ENCODE assay signal across 22 mouse cellular contexts in genomic region chr9:83098652-83099307, GRCm38 (mm10). TPM values are rescaled to one million over a fixed set of nuclear protein-coding genes. Genes with fewer than 3 reads are reported as not detected.
A peak's percentile ranks its signal among the peaks of the same experiment; 100 is the strongest.
DNase-seq lines count a peak whose midpoint lies in the region; ATAC-seq lines count a peak whose summit lies in the region.
"Had no signal": no experiment of that assay in that cellular context is flagged by ENCODE, and none has a peak within 500 bp of the region (broad histone marks: within the 10 kb centered on the region; RNA-seq: fewer than 3 reads in every experiment).

No protein-coding gene starts in this region.

- ATAC-seq in heart, embryonic 11.5 days (replicated peaks; ENCODE audit: insufficient number of reproducible peaks, low FRiP score, low TSS enrichment) = no peak
- peak; percentile 39; the same call in 1 of the 2 replicates for ATAC-seq in midbrain, embryonic 16.5 days
- ATAC-seq in midbrain, embryonic 15.5 days (replicated peaks) = no peak
- ATAC-seq in forebrain, embryonic 13.5 days = peak; percentile 92
- ATAC-seq: hindbrain, postnatal 0 days had no signal

- no peaks in the 10 kb centered on the region for H3K4me1 ChIP-seq in heart, embryonic 10.5 days
- no peaks in the 10 kb centered on the region for H3K4me1 ChIP-seq in heart, embryonic 11.5 days (ENCODE audit: control insufficient read depth, insufficient read depth, low read length)
- H3K4me1 ChIP-seq in midbrain, embryonic 16.5 days (ENCODE audit: control insufficient read depth, insufficient read depth, low read length) = no peaks in the 10 kb centered on the region
- H3K4me1 ChIP-seq in midbrain, embryonic 15.5 days = no peaks in the 10 kb centered on the region
- peaks cover 24% of the 10 kb centered on the region for H3K4me1 ChIP-seq in forebrain, embryonic 13.5 days
- H3K4me1 ChIP-seq: heart, embryonic 13.5 days; lung, embryonic 15.5 days had no signal

- H3K27me3 ChIP-seq in heart, embryonic 10.5 days (ENCODE audit: insufficient read depth, poor library complexity, severe bottlenecking) = no peaks in the 10 kb centered on the region
- H3K27me3 ChIP-seq in heart, embryonic 11.5 days (ENCODE audit: control insufficient read depth, insufficient read depth, low read length) = no peaks in the 10 kb centered on the region
- H3K27me3 ChIP-seq in midbrain, embryonic 16.5 days (ENCODE audit: control insufficient read depth, insufficient read depth, low read depth, low read length) = no peaks in the 10 kb centered on the region
- H3K27me3 ChIP-seq in midbrain, embryonic 15.5 days (replicated peaks) = no peaks in the 10 kb centered on the region
- no peaks in the 10 kb centered on the region for H3K27me3 ChIP-seq in forebrain, embryonic 13.5 days
- H3K27me3 ChIP-seq: heart, embryonic 13.5 days; lung, embryonic 15.5 days; neural tube, embryonic 15.5 days had no signal

- no peak overlapping the region for H3K4me2 ChIP-seq in heart, embryonic 11.5 days
- no peak overlapping the region for H3K4me2 ChIP-seq in midbrain, embryonic 16.5 days (ENCODE audit: low read length)
- no peak overlapping the region for H3K4me2 ChIP-seq in midbrain, embryonic 15.5 days
- H3K4me2 ChIP-seq in forebrain, embryonic 13.5 days = peak overlapping the region; percentile 29
- H3K4me2 ChIP-seq: heart, embryonic 13.5 days; liver, embryonic 11.5 days; lung, embryonic 15.5 days; neural tube, embryonic 15.5 days had no signal

- WGBS in heart, embryonic 10.5 days = 78% methylated on average over 12 of the region's 12 CpGs
- 80% methylated on average over 12 of the region's 12 CpGs for WGBS in heart, embryonic 11.5 days (ENCODE audit: insufficient replicate concordance)
- 57% methylated on average over 12 of the region's 12 CpGs for WGBS in midbrain, embryonic 16.5 days
- 63% methylated on average over 12 of the region's 12 CpGs for WGBS in midbrain, embryonic 15.5 days
- WGBS in forebrain, embryonic 13.5 days = 11% methylated on average over 12 of the region's 12 CpGs

- no peak overlapping the region for H3K9ac ChIP-seq in heart, embryonic 11.5 days (ENCODE audit: low read depth, low read length)
- no peak overlapping the region for H3K9ac ChIP-seq in midbrain, embryonic 16.5 days (ENCODE audit: low read depth, low read length)
- H3K9ac ChIP-seq in midbrain, embryonic 15.5 days = no peak overlapping the region
- H3K9ac ChIP-seq in forebrain, embryonic 13.5 days = no peak overlapping the region
- H3K9ac ChIP-seq: heart, embryonic 13.5 days; lung, embryonic 15.5 days; neural tube, embryonic 15.5 days had no signal

- DNase-seq in heart, embryonic 10.5 days (ENCODE audit: low spot score) = peak; percentile 22
- peak; percentile 15 for DNase-seq in retina, postnatal 1 day
- no peak for DNase-seq in T-cell, adult 2 months (ENCODE audit: low spot score)
- no peak for DNase-seq in adrenal gland, adult (ENCODE audit: inconsistent age in 2 of 2, low spot score in 1 of 2)
- DNase-seq: cerebellum, adult 9-11 months; gastrocnemius, postnatal 14 days; heart, postnatal 36 days; kidney, adult 18-20 months; kidney, postnatal 25 days; right cerebral cortex, adult 18-20 months; spleen, adult 18-20 months; thymus, adult 18-20 months had no signal

- no peaks in the 10 kb centered on the region for H3K9me3 ChIP-seq in heart, embryonic 10.5 days
- H3K9me3 ChIP-seq in heart, embryonic 11.5 days (replicated peaks; ENCODE audit: control insufficient read depth, low read length) = no peaks in the 10 kb centered on the region
- H3K9me3 ChIP-seq in midbrain, embryonic 16.5 days (replicated peaks; ENCODE audit: control insufficient read depth, low read length, poor library complexity, severe bottlenecking) = no peaks in the 10 kb centered on the region
- no peaks in the 10 kb centered on the region for H3K9me3 ChIP-seq in midbrain, embryonic 15.5 days
- H3K9me3 ChIP-seq in forebrain, embryonic 13.5 days (replicated peaks) = no peaks in the 10 kb centered on the region
- H3K9me3 ChIP-seq: heart, embryonic 13.5 days; lung, embryonic 15.5 days; neural tube, embryonic 15.5 days had no signal

- H3K27ac ChIP-seq in heart, embryonic 10.5 days = no peak overlapping the region
- no peak overlapping the region for H3K27ac ChIP-seq in heart, embryonic 11.5 days (ENCODE audit: low read depth, low read length)
- no peak overlapping the region for H3K27ac ChIP-seq in midbrain, embryonic 16.5 days (ENCODE audit: low read length)
- H3K27ac ChIP-seq in midbrain, embryonic 15.5 days = no peak overlapping the region
- peak overlapping the region; percentile 60 for H3K27ac ChIP-seq in forebrain, embryonic 13.5 days
- H3K27ac ChIP-seq: heart, embryonic 13.5 days; hindbrain, postnatal 0 days; lung, embryonic 15.5 days; neural tube, embryonic 15.5 days had no signal

- no peaks in the 10 kb centered on the region for H3K36me3 ChIP-seq in heart, embryonic 10.5 days
- H3K36me3 ChIP-seq in heart, embryonic 11.5 days (ENCODE audit: control insufficient read depth, insufficient read depth, low read length) = no peaks in the 10 kb centered on the region
- no peaks in the 10 kb centered on the region for H3K36me3 ChIP-seq in midbrain, embryonic 16.5 days (ENCODE audit: control insufficient read depth, insufficient read depth, low read length)
- H3K36me3 ChIP-seq in midbrain, embryonic 15.5 days (replicated peaks) = no peaks in the 10 kb centered on the region
- no peaks in the 10 kb centered on the region for H3K36me3 ChIP-seq in forebrain, embryonic 13.5 days (ENCODE audit: poor library complexity, severe bottlenecking)
- H3K36me3 ChIP-seq: heart, embryonic 13.5 days; lung, embryonic 15.5 days; neural tube, embryonic 15.5 days had no signal

- no peak overlapping the region for H3K4me3 ChIP-seq in heart, embryonic 10.5 days
- H3K4me3 ChIP-seq in heart, embryonic 11.5 days (ENCODE audit: low read depth, low read length) = no peak overlapping the region
- H3K4me3 ChIP-seq in midbrain, embryonic 16.5 days (ENCODE audit: low read depth, low read length) = no peak overlapping the region
- no peak overlapping the region for H3K4me3 ChIP-seq in midbrain, embryonic 15.5 days
- no peak overlapping the region for H3K4me3 ChIP-seq in forebrain, embryonic 13.5 days
- H3K4me3 ChIP-seq: heart, embryonic 13.5 days; lung, embryonic 15.5 days; myocyte; neural tube, embryonic 15.5 days had no signal

RNA-seq across cellular contexts. Expression of gene Hmgn3, which starts 47.7 kb away (rescaled TPM):
- polyA plus RNA-seq in heart, embryonic 10.5 days (2016; fragmentation: Nextera tagmentation; extraction: Ambion mirVana) = 80.3 and 96.4 TPM in 2 replicates
- polyA plus RNA-seq in heart, embryonic 11.5 days (2014; fragmentation: Nextera tagmentation; extraction: Ambion mirVana) = 112 and 115 TPM in 2 replicates
- 161 and 182 TPM in 2 replicates for polyA plus RNA-seq in midbrain, embryonic 16.5 days (2015; fragmentation: Nextera tagmentation; extraction: Ambion mirVana)
- polyA plus RNA-seq in midbrain, embryonic 15.5 days (2015; fragmentation: Nextera tagmentation; extraction: Ambion mirVana) = 130 and 133 TPM in 2 replicates
- 186 and 213 TPM in 2 replicates for polyA plus RNA-seq in forebrain, embryonic 13.5 days (2015; fragmentation: Nextera tagmentation; extraction: Ambion mirVana)

Comparison
In these comparisons a context has a peak if more than half of its experiments do, and no peak if none do; other contexts are left out.
1. ATAC-seq: peak in midbrain, embryonic 16.5 days (single experiment) and forebrain, embryonic 13.5 days (single experiment); none in heart, embryonic 11.5 days (single experiment) and midbrain, embryonic 15.5 days (single experiment).
2. DNase-seq: peak in heart, embryonic 10.5 days (single experiment) and retina, postnatal 1 day (single experiment); none in T-cell, adult 2 months (single experiment) and adrenal gland, adult (0 of 2).